Mouse (Mus musculus): ENCODE results near the gene Txndc16.

Txndc16 gene

DNA sequence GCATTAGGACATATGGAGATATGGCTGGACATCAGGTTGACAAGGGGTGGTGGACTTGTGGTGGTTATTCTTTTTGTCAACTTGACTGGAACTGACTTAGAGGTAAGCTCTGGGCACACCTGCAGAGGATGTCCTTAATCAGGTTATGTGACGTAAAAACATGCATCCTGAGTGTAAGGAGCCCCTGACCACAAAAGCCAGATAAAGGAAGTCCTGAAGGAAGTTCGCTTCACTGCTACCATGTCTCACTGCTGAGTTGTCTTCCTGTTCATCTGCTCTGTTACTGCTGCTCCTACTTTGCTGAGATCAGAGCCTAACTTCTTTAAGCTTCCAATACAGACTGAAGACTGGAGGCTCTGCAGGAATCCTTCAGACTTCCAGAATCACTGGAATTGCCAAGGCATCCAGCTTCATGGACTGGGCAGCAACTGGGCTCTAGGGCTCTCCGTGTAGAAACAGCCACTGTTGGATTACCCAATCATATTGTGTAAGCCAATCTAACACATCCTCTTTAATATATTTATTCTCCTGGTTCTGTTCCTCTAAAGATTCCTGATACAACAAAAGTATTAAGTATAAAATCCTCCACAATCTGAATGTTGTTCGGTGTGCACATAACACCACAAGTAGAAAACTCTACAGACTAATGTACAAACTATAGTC lies 64.5 kb downstream of the Txndc16 start:
- DNase-seq (ENCODE audit: low read depth, low spot score) = no peak

DNA sequence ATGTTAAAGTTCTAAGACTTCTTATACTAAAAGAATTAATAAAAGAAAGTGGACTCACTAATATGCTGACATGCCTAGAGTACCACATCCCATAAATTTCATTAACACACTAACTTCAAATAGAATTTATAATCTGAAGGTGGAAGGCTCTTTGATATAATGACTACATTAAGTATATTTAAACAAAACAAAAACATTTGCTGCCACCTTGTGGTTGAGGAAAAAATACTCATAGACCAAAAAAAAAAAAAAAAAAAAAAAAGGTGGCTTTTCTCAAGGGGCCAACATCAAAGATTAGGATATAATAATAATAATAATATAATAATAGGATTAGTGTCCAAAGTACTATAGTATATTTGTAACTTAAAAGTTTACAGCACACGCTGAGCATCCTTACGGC lies 66.9 kb downstream of the Txndc16 start:
- peak; percentile 30 for DNase-seq (ENCODE audit: low read depth, low spot score)

DNA sequence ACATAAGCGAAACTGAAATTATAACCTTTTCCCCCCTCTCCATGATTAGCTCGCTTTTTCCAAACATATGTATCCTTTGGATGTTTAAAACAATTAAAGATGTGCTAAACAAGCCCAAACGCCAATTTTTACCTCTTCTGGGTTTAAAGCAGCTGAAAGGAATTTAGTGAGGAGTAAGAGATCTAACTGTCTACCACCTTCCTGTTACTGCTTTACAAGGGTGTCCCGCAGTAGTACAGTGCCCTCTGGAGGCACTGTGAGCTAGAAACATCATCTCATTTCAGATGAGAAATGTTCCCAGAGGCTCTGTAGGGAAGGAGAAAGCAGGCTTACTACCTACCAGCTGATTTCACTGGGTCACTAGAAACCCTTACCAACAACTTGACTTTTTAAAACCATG lies 77.6 kb downstream of the Txndc16 start:
- peak; percentile 53 for DNase-seq (ENCODE audit: low read depth, low spot score)

DNA sequence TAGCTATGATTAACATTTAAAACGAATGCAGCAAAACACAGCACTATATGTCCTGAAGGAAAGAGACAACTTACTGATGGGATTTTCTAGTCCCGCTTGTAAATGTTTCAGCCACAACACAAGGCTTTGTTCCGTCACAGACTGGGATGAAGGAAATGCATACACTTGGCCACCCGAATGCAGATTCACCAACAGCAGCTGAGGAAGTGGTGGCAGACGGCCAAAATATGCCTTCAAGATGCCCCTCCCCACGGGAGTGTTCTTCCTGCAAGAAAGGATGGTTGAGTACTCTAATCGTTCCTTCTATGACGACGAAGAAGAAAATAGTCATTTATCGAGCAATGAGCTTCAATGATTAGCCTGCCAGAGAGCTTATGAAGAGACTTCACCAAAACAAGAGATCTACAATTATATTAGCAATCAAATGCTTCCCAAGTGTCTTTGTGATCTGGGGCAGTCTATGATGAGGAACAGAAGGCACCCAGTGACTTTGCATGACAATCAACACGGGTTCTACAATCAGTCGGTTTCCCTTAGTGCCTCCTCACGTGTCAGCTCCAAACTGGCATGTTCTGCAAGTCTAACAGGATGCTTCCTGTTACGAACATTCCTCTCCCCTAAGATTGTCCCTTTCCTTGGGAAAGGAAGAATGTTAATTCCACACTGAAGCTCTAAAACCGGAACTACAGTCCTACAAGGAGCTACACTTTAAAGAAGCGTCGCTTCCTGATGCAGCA lies 79.6 kb downstream of the Txndc16 start:
- DNase-seq (ENCODE audit: low read depth, low spot score) = peak; percentile 52

DNA sequence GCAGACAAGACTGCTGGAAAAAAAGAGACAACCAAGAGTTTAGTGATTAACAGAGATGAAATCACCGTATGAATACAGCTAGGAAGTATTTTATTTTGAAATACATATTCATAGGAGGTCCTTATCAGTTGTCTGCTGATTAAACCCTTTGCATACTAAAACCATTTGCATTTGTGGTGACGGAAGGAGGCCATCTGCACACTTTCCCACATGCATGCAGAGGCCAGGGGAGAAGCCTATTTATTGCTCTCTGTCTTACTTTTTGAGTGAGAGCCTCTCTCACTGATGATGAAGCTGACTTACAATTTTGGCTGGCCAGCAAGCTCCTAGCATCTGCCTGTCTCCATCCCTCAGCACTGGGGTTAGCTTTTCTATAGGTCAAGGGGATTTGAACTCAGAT lies 84.2 kb downstream of the Txndc16 start:
- no peak for DNase-seq (ENCODE audit: low read depth, low spot score)

DNA sequence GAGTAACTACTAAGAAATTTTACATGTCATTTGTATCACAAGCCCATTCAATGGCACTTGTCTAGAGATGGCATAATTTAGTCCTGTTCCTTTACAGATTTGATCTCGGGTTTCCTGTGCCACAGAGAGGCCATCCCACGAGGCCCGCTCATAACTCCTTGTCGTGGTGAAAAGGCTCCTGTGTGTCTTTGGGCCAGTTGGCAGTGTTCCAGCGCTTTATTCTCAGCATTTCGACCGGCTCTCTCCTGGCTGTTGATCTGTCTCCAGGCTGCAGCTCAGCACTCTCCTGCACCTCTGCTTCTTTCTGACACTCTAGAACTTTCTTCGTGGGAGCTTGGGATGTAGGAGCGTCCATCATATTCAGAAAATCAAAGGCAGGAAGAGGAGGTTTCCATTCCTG lies 84.6 kb downstream of the Txndc16 start:
- DNase-seq (ENCODE audit: low read depth, low spot score) = no peak

DNA sequence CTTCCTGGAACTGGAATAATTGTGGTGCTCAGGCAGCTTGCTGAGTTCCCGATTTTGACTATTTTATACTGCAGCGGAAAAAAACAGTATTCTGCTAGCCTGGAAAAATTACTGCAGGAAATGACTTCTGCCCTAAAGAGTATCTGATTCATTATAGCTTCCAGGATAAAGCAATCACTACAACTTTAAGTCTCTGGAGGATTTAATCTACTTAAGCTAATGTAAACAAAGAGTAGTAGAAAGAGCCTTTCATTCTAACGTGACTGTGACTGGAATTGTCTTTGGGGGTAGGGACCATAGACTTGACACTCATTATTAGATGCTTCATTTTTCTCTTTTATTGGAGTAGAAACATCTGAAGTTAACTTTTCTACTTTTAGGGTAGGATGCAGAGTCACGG lies 101.8 kb downstream of the Txndc16 start:
- no peak for DNase-seq (ENCODE audit: low read depth, low spot score)

DNA sequence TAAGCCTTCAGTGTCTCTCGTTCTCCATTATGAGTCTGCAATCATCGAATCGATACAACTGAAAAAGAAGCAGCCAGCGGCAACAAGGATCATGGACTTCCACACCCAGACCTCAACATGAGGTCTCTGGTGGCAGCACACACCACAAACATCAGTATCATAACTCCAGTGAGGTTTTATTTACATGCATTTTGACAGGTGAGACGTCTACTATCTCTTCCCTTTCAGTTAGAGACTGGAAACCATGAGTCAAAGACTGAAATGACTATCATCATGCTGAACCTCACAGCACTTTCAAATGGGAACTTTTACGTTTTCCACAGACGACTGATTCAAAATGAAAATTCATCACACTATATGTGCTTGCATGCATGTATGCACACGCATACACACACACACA lies 117.9 kb downstream of the Txndc16 start:
- DNase-seq (ENCODE audit: low read depth, low spot score) = no peak

DNA sequence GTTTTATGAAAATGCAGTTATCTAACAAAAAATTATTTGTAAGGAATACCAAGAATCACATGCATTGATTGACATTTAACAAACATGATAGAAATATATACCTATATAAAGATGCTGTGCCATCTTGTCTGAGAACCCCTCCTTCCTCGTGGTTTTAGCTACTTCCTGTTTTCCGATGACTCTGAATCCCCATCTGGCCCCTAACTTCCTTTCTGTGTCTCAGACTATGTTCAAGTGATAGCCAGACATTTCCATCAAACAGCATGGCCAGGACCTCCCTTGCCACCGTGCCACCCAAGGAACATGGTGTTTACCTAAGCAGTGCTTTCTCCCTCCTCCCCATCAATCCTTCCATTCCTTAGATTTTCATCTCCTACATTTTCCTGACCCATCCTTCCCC lies 127.8 kb downstream of the Txndc16 start:
- no peak for DNase-seq (ENCODE audit: low read depth, low spot score)

DNA sequence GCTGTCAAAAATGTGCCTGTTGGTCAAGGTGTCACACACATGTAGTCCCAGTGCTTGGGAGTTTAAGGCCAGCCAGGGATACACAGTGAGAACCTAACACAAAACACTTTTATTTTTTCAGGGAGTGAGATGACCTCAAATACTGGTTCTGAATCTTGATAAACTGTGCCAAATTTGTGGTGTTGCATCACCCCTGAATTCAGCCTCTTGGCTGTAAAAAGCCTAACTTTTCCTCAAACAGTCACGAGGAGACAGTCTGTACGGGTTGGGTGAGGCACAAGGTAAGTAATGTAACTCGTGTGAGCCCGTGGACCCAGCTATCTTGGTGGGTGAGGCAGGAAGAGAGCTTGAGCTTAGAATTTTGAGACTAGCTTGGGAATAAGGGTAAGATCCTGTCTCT lies 130.1 kb downstream of the Txndc16 start:
- DNase-seq (ENCODE audit: low read depth, low spot score) = no peak

DNA sequence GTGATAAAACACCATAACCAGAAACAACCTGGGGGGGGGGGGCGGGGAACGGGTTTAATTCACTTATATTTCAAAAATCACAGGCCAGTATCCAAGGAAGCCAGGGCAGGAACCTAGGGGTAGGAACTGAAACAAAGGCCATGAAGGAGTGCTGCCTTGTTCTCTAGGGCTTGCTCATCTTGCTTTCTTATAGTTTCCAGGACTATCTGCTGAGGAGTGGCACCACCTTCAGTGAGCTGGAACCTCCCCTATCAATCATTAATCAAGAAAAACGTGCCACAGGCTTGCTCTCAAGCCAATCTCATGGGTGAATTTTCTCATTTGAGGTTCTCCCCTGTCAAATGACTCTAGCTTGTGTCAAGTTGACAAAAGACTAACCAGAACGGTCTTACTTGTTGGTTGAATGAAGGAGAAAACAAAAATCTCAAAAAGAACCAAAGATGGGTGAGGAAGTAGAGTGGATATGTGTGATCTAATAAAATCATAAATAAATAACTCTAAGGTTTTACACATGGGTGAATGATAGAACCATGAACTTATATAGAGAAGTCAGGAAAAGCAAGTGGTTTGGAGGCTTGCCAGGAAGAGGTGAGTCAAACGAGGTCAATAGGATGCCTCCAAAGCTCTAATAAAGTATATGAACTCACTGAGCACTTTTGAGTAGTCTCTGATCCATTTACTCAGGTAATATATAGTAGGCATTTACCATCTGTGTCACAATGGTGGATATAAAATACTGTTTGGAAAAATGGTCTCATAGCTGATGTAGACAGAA lies 134.3 kb downstream of the Txndc16 start:
- DNase-seq (ENCODE audit: low read depth, low spot score) = no peak

DNA sequence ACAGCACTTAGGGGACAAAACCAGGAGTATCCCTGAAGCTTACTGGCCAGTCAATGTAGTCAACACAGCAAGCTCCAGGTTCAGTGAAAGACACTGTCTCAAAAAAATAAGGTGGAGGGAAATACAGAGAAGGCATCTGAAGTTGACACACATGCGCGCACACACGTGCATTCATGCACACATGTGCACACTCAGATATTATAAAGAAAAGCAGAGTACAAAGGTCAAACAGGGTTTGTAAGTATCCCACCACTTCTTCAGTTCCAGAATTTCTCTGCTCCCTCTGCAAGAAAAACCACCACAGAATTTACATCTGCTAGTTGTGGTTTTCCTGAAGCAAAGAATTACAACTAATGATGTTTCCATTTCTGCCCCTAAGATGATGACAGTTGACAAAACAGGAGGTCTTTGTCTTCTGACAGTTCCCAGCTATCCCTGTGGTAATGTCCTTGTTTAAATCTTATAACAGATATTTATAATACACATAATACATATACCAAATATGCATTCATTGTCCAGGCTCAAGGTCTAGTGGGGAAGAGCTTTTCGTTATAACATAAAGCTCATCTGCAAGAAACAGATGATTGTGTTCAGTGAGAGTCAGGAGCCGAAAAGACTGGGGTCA lies 135.4 kb downstream of the Txndc16 start:
- no peak for DNase-seq (ENCODE audit: low read depth, low spot score)

DNA sequence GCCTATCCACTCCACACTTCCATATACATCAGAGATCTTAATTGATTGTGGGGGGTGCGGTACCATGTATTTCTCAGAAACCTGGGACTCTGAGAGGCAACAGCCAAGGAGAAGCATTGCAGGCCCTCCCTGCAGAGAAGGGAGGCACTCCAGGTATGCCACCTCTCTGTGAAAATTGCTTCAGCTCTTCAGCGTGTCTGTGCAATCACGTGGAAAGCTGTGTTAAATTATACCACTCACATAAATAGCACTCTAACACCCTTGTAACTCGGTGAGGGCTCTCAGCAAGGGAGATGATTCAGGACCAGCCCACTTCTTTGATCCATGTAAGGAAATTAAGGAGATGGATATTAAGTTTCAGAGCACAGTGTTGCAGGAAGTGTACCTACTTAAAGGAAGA lies 136.6 kb downstream of the Txndc16 start:
- DNase-seq (ENCODE audit: low read depth, low spot score) = no peak
